Comparison of ENCODE assay signal across 10 mouse cellular contexts in the genomic region with DNA sequence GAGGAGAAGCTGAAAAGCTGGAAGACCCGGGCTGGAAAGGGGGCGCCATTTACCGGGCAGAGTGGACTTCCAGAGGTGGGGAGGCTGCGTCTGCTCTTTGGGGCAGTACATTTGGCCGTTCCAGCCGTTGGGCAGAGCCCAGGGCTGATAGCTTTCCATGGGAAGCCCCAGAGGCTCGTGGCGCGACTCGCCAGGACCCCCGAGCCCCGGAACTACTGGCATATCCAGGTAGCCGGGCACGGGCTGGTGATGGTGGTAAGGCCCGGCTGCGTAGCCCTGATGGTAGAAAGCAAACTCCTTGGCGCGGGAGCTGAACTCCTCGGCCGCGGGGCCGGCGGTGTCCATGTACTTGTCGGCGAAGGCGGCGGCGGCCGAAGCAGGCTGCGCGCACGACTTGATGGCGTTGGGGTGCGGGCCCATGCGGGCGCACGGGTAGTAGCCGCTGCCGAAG. TPM values are rescaled to one million over a fixed set of nuclear protein-coding genes. Genes with fewer than 3 reads are reported as not detected.
DNase-seq lines count a peak whose midpoint lies in the region; ATAC-seq and TF ChIP-seq lines count a peak whose summit lies in the region.
"Had no signal": no experiment of that assay in that cellular context is flagged by ENCODE, and none has a peak within 500 bp of the region (broad histone marks: within the 10 kb centered on the region; RNA-seq: fewer than 3 reads in every experiment).

No protein-coding gene starts in this region.

- no peaks in the 10 kb centered on the region for H3K9me3 ChIP-seq in lung, postnatal 0 days (ENCODE audit: low read length)
- H3K9me3 ChIP-seq in embryonic facial prominence, embryonic 14.5 days (ENCODE audit: control insufficient read depth, low read length): no peaks in the 10 kb centered on the region
- no peaks in the 10 kb centered on the region for H3K9me3 ChIP-seq in intestine, postnatal 0 days (ENCODE audit: control insufficient read depth)

- no peak overlapping the region for H3K27ac ChIP-seq in lung, postnatal 0 days (ENCODE audit: low read length)
- no peak overlapping the region for H3K27ac ChIP-seq in embryonic facial prominence, embryonic 14.5 days (replicated peaks; ENCODE audit: low read depth, low read length)
- no peak overlapping the region for H3K27ac ChIP-seq in intestine, postnatal 0 days (ENCODE audit: low read depth, low read length)
- H3K27ac ChIP-seq in small intestine, adult 2 months (ENCODE audit: insufficient read depth, low read depth, low read length): no peak overlapping the region
- no peak overlapping the region for H3K27ac ChIP-seq in left cerebral cortex, adult 2 months

- peak overlapping the region; percentile 30 for H3K4me3 ChIP-seq in lung, postnatal 0 days (ENCODE audit: low read depth, low read length)
- peak overlapping the region; percentile 27 for H3K4me3 ChIP-seq in embryonic facial prominence, embryonic 14.5 days (ENCODE audit: low read depth, low read length)
- peak overlapping the region; percentile 45 for H3K4me3 ChIP-seq in intestine, postnatal 0 days (ENCODE audit: low read depth, low read length)
- peak overlapping the region; percentile 40 for H3K4me3 ChIP-seq in small intestine, adult 2 months (ENCODE audit: low read depth, low read length)
- no peak overlapping the region for H3K4me3 ChIP-seq in left cerebral cortex, adult 2 months

- 3% methylated on average over 35 of the region's 39 CpGs for WGBS in lung, postnatal 0 days
- WGBS in embryonic facial prominence, embryonic 14.5 days: 1% methylated on average over 19 of the region's 39 CpGs
- whole genome bisulfite sequencing in intestine, postnatal 0 days: under 1% methylated on average over 33 of the region's 39 CpGs
- 1% methylated on average over 39 of the region's 39 CpGs for WGBS in small intestine, adult 2 months

- H3K27me3 ChIP-seq in lung, postnatal 0 days (replicated peaks; ENCODE audit: insufficient read depth, low read length): peaks cover 81% of the 10 kb centered on the region
- H3K27me3 ChIP-seq in embryonic facial prominence, embryonic 14.5 days (replicated peaks; ENCODE audit: control insufficient read depth, insufficient read depth, low read length): peaks cover 94% of the 10 kb centered on the region
- H3K27me3 ChIP-seq in intestine, postnatal 0 days (replicated peaks; ENCODE audit: control insufficient read depth, insufficient read depth, low read length): peaks cover 86% of the 10 kb centered on the region
- peaks cover 76% of the 10 kb centered on the region for H3K27me3 ChIP-seq in small intestine, adult 2 months (ENCODE audit: control insufficient read depth, insufficient read depth, low read length)

- TF ChIP-seq CTCF in lung, postnatal 0 days (IDR thresholded peaks at IDR 0.05): no peak
- TF ChIP-seq CTCF in intestine, postnatal 0 days (IDR thresholded peaks at IDR 0.05; ENCODE audit: low read depth): no peak
- no peak for TF ChIP-seq CTCF in small intestine, adult 2 months (IDR thresholded peaks at IDR 0.05; ENCODE audit: extremely low read depth, insufficient read length, insufficient replicate concordance, low read depth, low read length)
- TF ChIP-seq CTCF in left cerebral cortex, adult 2 months (IDR thresholded peaks at IDR 0.05): no peak

- no peaks in the 10 kb centered on the region for H3K4me1 ChIP-seq in lung, postnatal 0 days (ENCODE audit: insufficient read depth, low read depth, low read length)
- H3K4me1 ChIP-seq in embryonic facial prominence, embryonic 14.5 days (ENCODE audit: control insufficient read depth, insufficient read depth, low read length): no peaks in the 10 kb centered on the region
- no peaks in the 10 kb centered on the region for H3K4me1 ChIP-seq in intestine, postnatal 0 days (replicated peaks; ENCODE audit: control insufficient read depth, insufficient read depth, low read length)
- 0 out of 2 replicates have a peak, but pooled peaks cover 4% of the 10 kb centered on the region for H3K4me1 ChIP-seq in small intestine, adult 2 months (ENCODE audit: control insufficient read depth, insufficient read depth, insufficient read length, low read length)

- no peak; the same call in 1 of the 2 replicates for ATAC-seq in lung, postnatal 0 days
- no peak for ATAC-seq in embryonic facial prominence, embryonic 14.5 days (ENCODE audit: low read depth)
- ATAC-seq in intestine, postnatal 0 days: no peak

- no peak for DNase-seq in lung, postnatal 0 days (ENCODE audit: low spot score)
- DNase-seq in lung, postnatal 36 days: no peak
- DNase-seq in embryonic facial prominence, embryonic 14.5 days (ENCODE audit: low spot score): no peak
- no peak for DNase-seq in retina, postnatal 1 day
- no peak for DNase-seq in left cerebral cortex, adult 2 months (ENCODE audit: extremely low spot score in 1 of 2, low spot score in 2 of 2)
- DNase-seq in layer of hippocampus, adult 18-20 months (ENCODE audit: low spot score in 2 of 2): no peak

- H3K9ac ChIP-seq in lung, postnatal 0 days (replicated peaks; ENCODE audit: low read depth): no peak overlapping the region
- H3K9ac ChIP-seq in embryonic facial prominence, embryonic 14.5 days (ENCODE audit: low read depth, low read length): no peak overlapping the region
- H3K9ac ChIP-seq in intestine, postnatal 0 days (ENCODE audit: low read depth, low read length): peak overlapping the region; percentile 31; the same call in 1 of the 2 replicates

- TF ChIP-seq EP300 in lung, postnatal 0 days (IDR thresholded peaks at IDR 0.05): no peak

- H3K4me2 ChIP-seq in lung, postnatal 0 days (replicated peaks; ENCODE audit: low read depth, low read length): peak overlapping the region; percentile 69
- H3K4me2 ChIP-seq in embryonic facial prominence, embryonic 14.5 days (ENCODE audit: low read depth, low read length): peak overlapping the region; percentile 58
- peak overlapping the region; percentile 73 for H3K4me2 ChIP-seq in intestine, postnatal 0 days (replicated peaks; ENCODE audit: low read depth)

- intact Hi-C loops in left cerebral cortex, adult 2 months (cut with DNase I): loop anchor here (5.0 kb wide), 4 partner anchors 52 to 707 kb away; a partner anchor contains a TSS

- TF ChIP-seq POLR2A in small intestine, adult 2 months (IDR thresholded peaks at IDR 0.05; ENCODE audit: low read depth, low read length): no peak

- no peaks in the 10 kb centered on the region for H3K36me3 ChIP-seq in lung, postnatal 0 days (ENCODE audit: insufficient read depth, low read length)
- no peaks in the 10 kb centered on the region for H3K36me3 ChIP-seq in embryonic facial prominence, embryonic 14.5 days (ENCODE audit: control insufficient read depth, insufficient read depth, low read length)
- H3K36me3 ChIP-seq in intestine, postnatal 0 days (ENCODE audit: control insufficient read depth, insufficient read depth): no peaks in the 10 kb centered on the region
- no peaks in the 10 kb centered on the region for H3K36me3 ChIP-seq in small intestine, adult 2 months (ENCODE audit: control insufficient read depth, insufficient read depth, low read length)

RNA-seq across cellular contexts. Expression of a gene that starts 0.8 kb away (rescaled TPM):
- 0.12 TPM in 1 of 2 replicates, not detected in the other for polyA plus RNA-seq in lung, postnatal 0 days (2015; fragmentation: Nextera tagmentation; extraction: Ambion mirVana)
- not detected in 2 replicates for polyA plus RNA-seq in embryonic facial prominence, embryonic 14.5 days (2014; fragmentation: Nextera tagmentation; extraction: Ambion mirVana)
- not detected in 2 replicates for polyA plus RNA-seq in intestine, postnatal 0 days (2015; fragmentation: Nextera tagmentation; extraction: Ambion mirVana)
- polyA plus RNA-seq in small intestine, adult 2 months (2012; rRNA removed): not detected in 2 replicates
- not detected for total RNA-seq in left cerebral cortex, adult 2 months (2021)
- not detected for total RNA-seq in layer of hippocampus, adult 18-20 months (2021)
- total RNA-seq: left cerebral cortex, postnatal 25 days had no signal
- polyA plus RNA-seq: brain, embryonic 14.5 days had no signal

RNA-seq across cellular contexts. Expression of a gene that starts 14.2 kb away (rescaled TPM):
- polyA plus RNA-seq in lung, postnatal 0 days (2015; fragmentation: Nextera tagmentation; extraction: Ambion mirVana): not detected in 2 replicates
- 0.13 TPM in 1 of 2 replicates, not detected in the other for polyA plus RNA-seq in embryonic facial prominence, embryonic 14.5 days (2014; fragmentation: Nextera tagmentation; extraction: Ambion mirVana)
- 1.1 TPM in 1 of 2 replicates, not detected in the other for polyA plus RNA-seq in intestine, postnatal 0 days (2015; fragmentation: Nextera tagmentation; extraction: Ambion mirVana)
- polyA plus RNA-seq in small intestine, adult 2 months (2012; rRNA removed): 0.04 TPM in 1 of 2 replicates, not detected in the other
- total RNA-seq in left cerebral cortex, adult 2 months (2021): not detected
- not detected for total RNA-seq in layer of hippocampus, adult 18-20 months (2021)
- total RNA-seq: left cerebral cortex, postnatal 25 days had no signal
- polyA plus RNA-seq: brain, embryonic 14.5 days had no signal

RNA-seq across cellular contexts. Expression of a gene that starts 19.2 kb away (rescaled TPM):
- polyA plus RNA-seq in lung, postnatal 0 days (2015; fragmentation: Nextera tagmentation; extraction: Ambion mirVana): not detected in 2 replicates
- polyA plus RNA-seq in embryonic facial prominence, embryonic 14.5 days (2014; fragmentation: Nextera tagmentation; extraction: Ambion mirVana): 1.9 TPM in 1 of 2 replicates, not detected in the other
- polyA plus RNA-seq in intestine, postnatal 0 days (2015; fragmentation: Nextera tagmentation; extraction: Ambion mirVana): 0.17 and 7.8 TPM in 2 replicates
- polyA plus RNA-seq in small intestine, adult 2 months (2012; rRNA removed): 0.06 TPM in 1 of 2 replicates, not detected in the other
- total RNA-seq in left cerebral cortex, adult 2 months (2021): not detected
- total RNA-seq in layer of hippocampus, adult 18-20 months (2021): not detected
- total RNA-seq: left cerebral cortex, postnatal 25 days had no signal

RNA-seq across cellular contexts. Expression of a gene that starts 28.9 kb away (rescaled TPM):
- polyA plus RNA-seq in lung, postnatal 0 days (2015; fragmentation: Nextera tagmentation; extraction: Ambion mirVana): 0.06 and 0.07 TPM in 2 replicates
- 0.33 and 2.3 TPM in 2 replicates for polyA plus RNA-seq in embryonic facial prominence, embryonic 14.5 days (2014; fragmentation: Nextera tagmentation; extraction: Ambion mirVana)
- 1.1 and 3.0 TPM in 2 replicates for polyA plus RNA-seq in intestine, postnatal 0 days (2015; fragmentation: Nextera tagmentation; extraction: Ambion mirVana)
- not detected in 2 replicates for polyA plus RNA-seq in small intestine, adult 2 months (2012; rRNA removed)
- not detected for total RNA-seq in left cerebral cortex, adult 2 months (2021)
- total RNA-seq in layer of hippocampus, adult 18-20 months (2021): not detected
- total RNA-seq: left cerebral cortex, postnatal 25 days had no signal
- polyA plus RNA-seq: brain, embryonic 14.5 days had no signal

RNA-seq across cellular contexts. Expression of a gene that starts 38.2 kb away (rescaled TPM):
- 7.5 and 8.7 TPM in 2 replicates for polyA plus RNA-seq in lung, postnatal 0 days (2015; fragmentation: Nextera tagmentation; extraction: Ambion mirVana)
- polyA plus RNA-seq in embryonic facial prominence, embryonic 14.5 days (2014; fragmentation: Nextera tagmentation; extraction: Ambion mirVana): 0.21 and 1.4 TPM in 2 replicates
- 5.6 and 6.2 TPM in 2 replicates for polyA plus RNA-seq in intestine, postnatal 0 days (2015; fragmentation: Nextera tagmentation; extraction: Ambion mirVana)
- 0.04 and 2.5 TPM in 2 replicates for polyA plus RNA-seq in small intestine, adult 2 months (2012; rRNA removed)
- total RNA-seq in left cerebral cortex, adult 2 months (2021): not detected
- total RNA-seq in layer of hippocampus, adult 18-20 months (2021): under 1 TPM in 1 of 2 experiments, not detected in 1; 0.36 TPM
- total RNA-seq: left cerebral cortex, postnatal 25 days had no signal
